9 mouse cellular contexts compared by ENCODE assay signal in genomic region chr10:87859453-87859852, GRCm38 (mm10). TPM values are rescaled to one million over a fixed set of nuclear protein-coding genes. Genes with fewer than 3 reads are reported as not detected.
DNase-seq lines count a peak whose midpoint lies in the region; ATAC-seq and TF ChIP-seq lines count a peak whose summit lies in the region.
"Had no signal": no experiment of that assay in that cellular context is flagged by ENCODE, and none has a peak within 500 bp of the region (broad histone marks: within the 10 kb centered on the region; RNA-seq: fewer than 3 reads in every experiment).

No protein-coding gene starts in this region.

- TF ChIP-seq EP300 in heart, adult 2 months (IDR thresholded peaks at IDR 0.05; ENCODE audit: insufficient read depth, low read depth, low read length): no peak

- peak overlapping the region; percentile 59 for H3K27ac ChIP-seq in heart, adult 2 months
- H3K27ac ChIP-seq in cortical plate, adult 2 months (ENCODE audit: insufficient read depth, low read length): no peak overlapping the region
- no peak overlapping the region for H3K27ac ChIP-seq in hindbrain, embryonic 15.5 days (replicated peaks)
- no peak overlapping the region for H3K27ac ChIP-seq in midbrain, embryonic 13.5 days

- intact Hi-C loops in heart, adult 2 months (cut with DNase I): loop anchor here (2.0 to 10.0 kb wide), 4 partner anchors 67 to 468 kb away; no protein-coding TSS in a partner anchor

- peak overlapping the region; percentile 44; the same call in 1 of the 2 replicates for H3K9ac ChIP-seq in heart, adult 2 months (ENCODE audit: low read depth, low read length)
- 0 out of 2 replicates have a peak overlapping the region, but pooled peaks have one; percentile 15 for H3K9ac ChIP-seq in hindbrain, embryonic 15.5 days
- 0 out of 2 replicates have a peak overlapping the region, but pooled peaks have one; percentile 4 for H3K9ac ChIP-seq in midbrain, embryonic 13.5 days (replicated peaks)

- peaks cover 14% of the 10 kb centered on the region for H3K4me1 ChIP-seq in heart, adult 2 months (ENCODE audit: control insufficient read depth, insufficient read depth, low read length)
- no peaks in the 10 kb centered on the region for H3K4me1 ChIP-seq in cortical plate, adult 2 months (ENCODE audit: control insufficient read depth, insufficient read depth, low read length)
- H3K4me1 ChIP-seq in hindbrain, embryonic 15.5 days (replicated peaks): peaks cover 35% of the 10 kb centered on the region
- peaks cover 33% of the 10 kb centered on the region for H3K4me1 ChIP-seq in midbrain, embryonic 13.5 days (replicated peaks)

- H3K4me2 ChIP-seq in hindbrain, embryonic 15.5 days: peak overlapping the region; percentile 68
- peak overlapping the region; percentile 69 for H3K4me2 ChIP-seq in midbrain, embryonic 13.5 days (replicated peaks)

- ATAC-seq in hindbrain, embryonic 15.5 days (ENCODE audit: low FRiP score, low read depth): no peak
- ATAC-seq in midbrain, embryonic 13.5 days: no peak
- ATAC-seq in granulocyte monocyte progenitor cell, adult 5-6 weeks (replicated peaks; ENCODE audit: poor library complexity, severe bottlenecking): no peak

- no peaks in the 10 kb centered on the region for H3K9me3 ChIP-seq in hindbrain, embryonic 15.5 days
- H3K9me3 ChIP-seq in midbrain, embryonic 13.5 days: no peaks in the 10 kb centered on the region

- no peak for TF ChIP-seq POLR2A in heart, adult 2 months (IDR thresholded peaks at IDR 0.05; ENCODE audit: insufficient read depth, low read depth, low read length)
- TF ChIP-seq POLR2A in cortical plate, adult 2 months (IDR thresholded peaks at IDR 0.05; ENCODE audit: extremely low read depth, insufficient read depth, low read length): no peak

- no peak for TF ChIP-seq CTCF in heart, adult 2 months (IDR thresholded peaks at IDR 0.05)
- TF ChIP-seq CTCF in cortical plate, adult 2 months (IDR thresholded peaks at IDR 0.05; ENCODE audit: extremely low read depth, insufficient read depth, low read length): no peak

- H3K79me2 ChIP-seq in heart, adult 2 months (replicated peaks; ENCODE audit: control insufficient read depth, insufficient read depth, low read length): no peaks in the 10 kb centered on the region

- under 1% methylated on average over 10 of the region's 10 CpGs for WGBS in heart, adult 2 months
- 18% methylated on average over 10 of the region's 10 CpGs for WGBS in hindbrain, embryonic 15.5 days
- WGBS in midbrain, embryonic 13.5 days: 16% methylated on average over 10 of the region's 10 CpGs

- H3K4me3 ChIP-seq in heart, adult 2 months: peak overlapping the region; percentile 46
- peak overlapping the region; percentile 30 for H3K4me3 ChIP-seq in cortical plate, adult 2 months (ENCODE audit: insufficient read depth, low read length)
- peak overlapping the region; percentile 39 for H3K4me3 ChIP-seq in hindbrain, embryonic 15.5 days
- peak overlapping the region; percentile 43 for H3K4me3 ChIP-seq in midbrain, embryonic 13.5 days (replicated peaks)
- H3K4me3 ChIP-seq: erythroblast, embryonic 14.5 days had no signal

- no peaks in the 10 kb centered on the region for H3K27me3 ChIP-seq in heart, adult 2 months (ENCODE audit: control insufficient read depth, insufficient read depth, low read length)
- peaks cover 6% of the 10 kb centered on the region; the same call in 1 of the 2 replicates for H3K27me3 ChIP-seq in hindbrain, embryonic 15.5 days
- H3K27me3 ChIP-seq in midbrain, embryonic 13.5 days: peaks cover 6% of the 10 kb centered on the region; the same call in 1 of the 2 replicates

- peaks cover 3% of the 10 kb centered on the region for H3K36me3 ChIP-seq in heart, adult 2 months (ENCODE audit: control insufficient read depth, insufficient read depth, low read length)
- H3K36me3 ChIP-seq in hindbrain, embryonic 15.5 days: no peaks in the 10 kb centered on the region
- no peaks in the 10 kb centered on the region for H3K36me3 ChIP-seq in midbrain, embryonic 13.5 days

- peak; percentile 21 to 43 for DNase-seq in heart, adult 2 months
- no peak for DNase-seq in heart, adult 8-10 months (ENCODE audit: low spot score)
- DNase-seq in urinary bladder, adult 2 months (ENCODE audit: low spot score): no peak
- no peak for DNase-seq in adrenal gland, postnatal 25 days

RNA-seq across cellular contexts. Expression of gene Igf1, which starts 1.4 kb away (rescaled TPM):
- total RNA-seq in heart, adult 2 months (2021): 10 to 100 TPM; 11.7 to 15.7 TPM
- 16.9 and 19.8 TPM in 2 replicates for polyA plus RNA-seq in heart, adult 2 months (2012; rRNA removed)
- total RNA-seq in heart, adult 8-10 months (2022): 1 to 10 TPM; 7.6 to 9.7 (median 8.2) TPM
- 4.3 and 5.0 TPM in 2 replicates for polyA plus RNA-seq in cortical plate, adult 2 months (2012; rRNA removed)
- 12.6 and 14.1 TPM in 2 replicates for polyA plus RNA-seq in hindbrain, embryonic 15.5 days (2015; fragmentation: Nextera tagmentation; extraction: Ambion mirVana)
- 4.0 and 5.3 TPM in 2 replicates for polyA plus RNA-seq in midbrain, embryonic 13.5 days (2015; fragmentation: Nextera tagmentation; extraction: Ambion mirVana)
- total RNA-seq in granulocyte monocyte progenitor cell, adult 5-6 weeks (2014; fragmentation: Nextera tagmentation): not detected in 2 replicates
- total RNA-seq in granulocyte monocyte progenitor cell, adult 5-6 weeks (2017): 0.04 TPM in 1 of 2 replicates, not detected in the other
- 33.7 and 35.3 TPM in 2 replicates for polyA plus RNA-seq in urinary bladder, adult 2 months (2012; rRNA removed)
- 8.0 and 13.0 TPM in 2 replicates for total RNA-seq in adrenal gland, postnatal 25 days (2021)

Comparison
In these comparisons a context has a peak if more than half of its experiments do, and no peak if none do; other contexts are left out.
1. DNase-seq: peak in heart, adult 2 months (2 of 2); none in heart, adult 8-10 months (single experiment), urinary bladder, adult 2 months (single experiment) and adrenal gland, postnatal 25 days (single experiment).
2. Peak in every context shown above with its lines, with median percentiles within 50 percentile points of each other: H3K4me3 ChIP-seq and H3K9ac ChIP-seq.